Mouse (Mus musculus) liver, adult 2 months (tissue): ENCODE measurements around the gene Ssh3.

ENCODE experiments used
- CTCF ChIP-seq: fragments of 200-500 bp; IDR thresholded peaks from 2 replicates; pipeline ENCODE4 v1.5.1; 2011; ENCODE audit warnings: low read depth, low read length, control low read depth
- POLR2A ChIP-seq: fragments of 200-500 bp; IDR thresholded peaks from 2 replicates; pipeline ENCODE4 v1.6.1; 2011; ENCODE audit warnings: low read length, control low read depth; ENCODE audit not compliant: insufficient read depth; ENCODE audit errors: extremely low read depth

GRCm38 (mm10) chr19:4229451-4230076 is 39.4 kb downstream of the Ssh3 start:
- TF ChIP-seq CTCF: no peak
- no peak for TF ChIP-seq POLR2A
